Mouse (Mus musculus): ENCODE results near the gene Mpl. TPM values are rescaled to one million over a fixed set of nuclear protein-coding genes. Genes with fewer than 3 reads are reported as not detected.

Mpl gene
- 0.11 and 0.13 TPM in 2 replicates for polyA plus RNA-seq (2012)

- Histone ChIP-seq H3K36me3 (ENCODE audit: control insufficient read depth) (no peaks in the 10 kb centered on the region), H3K4me3 (replicated peaks) (no peak within 1 kb of the TSS), H3K4me1 (ENCODE audit: control insufficient read depth) (peaks cover 4% of the 10 kb centered on the region)
These were observed at the start of gene Mpl for GRCm38 (mm10) chr4:118457345-118457975. Gene Mpl, minus strand, starts transcription at chr4:118457513.

GRCm38 (mm10) chr4:118505551-118505950, 48.2 kb upstream of the Mpl start:
- TF ChIP-seq GATA1 (IDR thresholded peaks at IDR 0.05; ENCODE audit: low read length): no peak
- TF ChIP-seq TAL1 (IDR thresholded peaks at IDR 0.05; ENCODE audit: low read length): no peak
- no peak overlapping the region for H3K4me3 ChIP-seq (replicated peaks)
- no peaks in the 10 kb centered on the region for H3K36me3 ChIP-seq (ENCODE audit: control insufficient read depth)

More at GRCm38 (mm10) chr4:118457345-118457975, at the start of gene Mpl:
- Histone ChIP-seq H3K9me3 (ENCODE audit: control insufficient read depth, low read length) (no peaks in the 10 kb centered on the region), H3K27me3 (ENCODE audit: control insufficient read depth) (no peaks in the 10 kb centered on the region)
- no peak for TF ChIP-seq TAL1 (IDR thresholded peaks at IDR 0.05; ENCODE audit: low read length)
- no peak for TF ChIP-seq GATA1 (IDR thresholded peaks at IDR 0.05; ENCODE audit: low read length)

GRCm38 (mm10) chr4:118500792-118501191, 43.5 kb upstream of the Mpl start:
- TF ChIP-seq GATA1 (IDR thresholded peaks at IDR 0.05; ENCODE audit: low read length) (no peak), TAL1 (IDR thresholded peaks at IDR 0.05; ENCODE audit: low read length) (no peak)
- H3K9me3 ChIP-seq (ENCODE audit: control insufficient read depth, low read length): no peaks in the 10 kb centered on the region
- H3K36me3 ChIP-seq (ENCODE audit: control insufficient read depth): no peaks in the 10 kb centered on the region
- no peaks in the 10 kb centered on the region for H3K27me3 ChIP-seq (ENCODE audit: control insufficient read depth)
- H3K4me3 ChIP-seq (replicated peaks): no peak overlapping the region
- H3K4me1 ChIP-seq (ENCODE audit: control insufficient read depth): no peaks in the 10 kb centered on the region

More at GRCm38 (mm10) chr4:118505551-118505950, 48.2 kb upstream of the Mpl start:
- H3K9me3 ChIP-seq (ENCODE audit: control insufficient read depth, low read length): no peaks in the 10 kb centered on the region
- H3K4me1 ChIP-seq (ENCODE audit: control insufficient read depth): no peaks in the 10 kb centered on the region
- no peaks in the 10 kb centered on the region for H3K27me3 ChIP-seq (ENCODE audit: control insufficient read depth)

- H3K4me3 ChIP-seq (replicated peaks): no peak overlapping the region
- no peaks in the 10 kb centered on the region for H3K27me3 ChIP-seq (ENCODE audit: control insufficient read depth)
- H3K9me3 ChIP-seq (ENCODE audit: control insufficient read depth, low read length): no peaks in the 10 kb centered on the region
- H3K4me1 ChIP-seq (ENCODE audit: control insufficient read depth): no peaks in the 10 kb centered on the region
- no peaks in the 10 kb centered on the region for H3K36me3 ChIP-seq (ENCODE audit: control insufficient read depth)
- no peak for TF ChIP-seq GATA1 (IDR thresholded peaks at IDR 0.05; ENCODE audit: low read length)
- no peak for TF ChIP-seq TAL1 (IDR thresholded peaks at IDR 0.05; ENCODE audit: low read length)
These were observed 42.9 kb upstream of the Mpl start for GRCm38 (mm10) chr4:118500171-118500724.

GRCm38 (mm10) chr4:118490461-118490860, 33.1 kb upstream of the Mpl start:
- Histone ChIP-seq H3K27me3 (ENCODE audit: control insufficient read depth) (no peaks in the 10 kb centered on the region), H3K4me1 (ENCODE audit: control insufficient read depth) (no peaks in the 10 kb centered on the region), H3K9me3 (ENCODE audit: control insufficient read depth, low read length) (no peaks in the 10 kb centered on the region), H3K4me3 (replicated peaks) (no peak overlapping the region), H3K36me3 (ENCODE audit: control insufficient read depth) (no peaks in the 10 kb centered on the region)
- TF ChIP-seq GATA1 (IDR thresholded peaks at IDR 0.05; ENCODE audit: low read length) (no peak), TAL1 (IDR thresholded peaks at IDR 0.05; ENCODE audit: low read length) (no peak)

GRCm38 (mm10) chr4:118489717-118490132, 32.4 kb upstream of the Mpl start, which contains the start of gene Tie1:
Gene Tie1, minus strand, starts transcription at chr4:118490061.
- Histone ChIP-seq H3K4me3 (replicated peaks) (no peak within 1 kb of the TSS), H3K27me3 (ENCODE audit: control insufficient read depth) (no peaks in the 10 kb centered on the region), H3K4me1 (ENCODE audit: control insufficient read depth) (no peaks in the 10 kb centered on the region), H3K9me3 (ENCODE audit: control insufficient read depth, low read length) (no peaks in the 10 kb centered on the region), H3K36me3 (ENCODE audit: control insufficient read depth) (no peaks in the 10 kb centered on the region)
- TF ChIP-seq GATA1 (IDR thresholded peaks at IDR 0.05; ENCODE audit: low read length): no peak
- TF ChIP-seq TAL1 (IDR thresholded peaks at IDR 0.05; ENCODE audit: low read length): no peak

GRCm38 (mm10) chr4:118476773-118477530, 19.6 kb upstream of the Mpl start:
- H3K4me3 ChIP-seq (replicated peaks): no peak overlapping the region
- H3K36me3 ChIP-seq (ENCODE audit: control insufficient read depth): no peaks in the 10 kb centered on the region

GRCm38 (mm10) chr4:118472687-118473086, 15.4 kb upstream of the Mpl start:
- Histone ChIP-seq H3K27me3 (ENCODE audit: control insufficient read depth) (no peaks in the 10 kb centered on the region), H3K4me3 (replicated peaks) (no peak overlapping the region), H3K9me3 (ENCODE audit: control insufficient read depth, low read length) (no peaks in the 10 kb centered on the region), H3K4me1 (ENCODE audit: control insufficient read depth) (no peaks in the 10 kb centered on the region; the same call in 1 of the 2 replicates), H3K36me3 (ENCODE audit: control insufficient read depth) (no peaks in the 10 kb centered on the region)
- TF ChIP-seq GATA1 (IDR thresholded peaks at IDR 0.05; ENCODE audit: low read length) (no peak), TAL1 (IDR thresholded peaks at IDR 0.05; ENCODE audit: low read length) (no peak)

More at GRCm38 (mm10) chr4:118476773-118477530, 19.6 kb upstream of the Mpl start:
- H3K4me1 ChIP-seq (ENCODE audit: control insufficient read depth): no peaks in the 10 kb centered on the region; the same call in 1 of the 2 replicates
- no peaks in the 10 kb centered on the region for H3K27me3 ChIP-seq (ENCODE audit: control insufficient read depth)
- H3K9me3 ChIP-seq (ENCODE audit: control insufficient read depth, low read length): no peaks in the 10 kb centered on the region
- no peak for TF ChIP-seq TAL1 (IDR thresholded peaks at IDR 0.05; ENCODE audit: low read length)
- TF ChIP-seq GATA1 (IDR thresholded peaks at IDR 0.05; ENCODE audit: low read length): no peak

- Histone ChIP-seq H3K9me3 (ENCODE audit: control insufficient read depth, low read length) (no peaks in the 10 kb centered on the region), H3K4me1 (ENCODE audit: control insufficient read depth) (no peaks in the 10 kb centered on the region; the same call in 1 of the 2 replicates), H3K36me3 (ENCODE audit: control insufficient read depth) (no peaks in the 10 kb centered on the region), H3K4me3 (replicated peaks) (no peak overlapping the region), H3K27me3 (ENCODE audit: control insufficient read depth) (no peaks in the 10 kb centered on the region)
- no peak for TF ChIP-seq GATA1 (IDR thresholded peaks at IDR 0.05; ENCODE audit: low read length)
- TF ChIP-seq TAL1 (IDR thresholded peaks at IDR 0.05; ENCODE audit: low read length): no peak
These were observed 14.0 kb upstream of the Mpl start for GRCm38 (mm10) chr4:118471281-118471680.

Measured in erythroblast, embryonic 14.5 days (primary cell).